Mouse (Mus musculus): ENCODE data around the gene Jkamp.

GRCm38 (mm10) chr12:72037049-72037448 is 48.3 kb upstream of the Jkamp start:
- TF ChIP-seq EP300 (IDR thresholded peaks at IDR 0.05): no peak
- no peak for TF ChIP-seq CTCF (IDR thresholded peaks at IDR 0.05)

Measured in lung, postnatal 0 days (tissue).